Mouse (Mus musculus) neural tube, embryonic 14.5 days (tissue): ENCODE measurements at regions not wholly inside any gene's neighbourhood (a gene's known extent, or its start where the extent isn't known, plus 50 kb on each side); places are given as distances from the start of the nearest gene placed in this dataset.

Experiments used
- ATAC-seq: fragments of 200-750 bp; cut with Nextera tagmentation; 2 replicates; pipeline ENCODE4 v1.8.0; 2017; ENCODE audit warnings: low read depth, mild to moderate bottlenecking, moderate TSS enrichment, moderate library complexity
- H3K27ac ChIP-seq: fragments of 300-500 bp; sonication (generic); 2 replicates; pipeline ENCODE4 v1.5.1; 2014; ENCODE audit warnings: low read depth, mild to moderate bottlenecking, control low read depth, low read length, moderate library complexity, mixed read lengths
- H3K27me3 ChIP-seq: fragments of 300-500 bp; sonication (generic); 2 replicates; pipeline ENCODE4 v1.6.1; 2014; ENCODE audit warnings: low read length; ENCODE audit not compliant: control insufficient read depth, insufficient read depth
- H3K36me3 ChIP-seq: fragments of 300-500 bp; sonication (generic); 2 replicates; pipeline ENCODE4 v1.6.1; 2014; ENCODE audit warnings: low read length, mixed read lengths; ENCODE audit not compliant: control insufficient read depth, insufficient read depth
- H3K4me1 ChIP-seq: fragments of 300-500 bp; sonication (generic); 2 replicates; pipeline ENCODE4 v1.6.1; 2014; ENCODE audit warnings: low read length; ENCODE audit not compliant: control insufficient read depth, insufficient read depth
- H3K4me2 ChIP-seq: fragments of 300-500 bp; sonication (generic); 2 replicates; pipeline ENCODE4 v1.6.1; 2014; ENCODE audit warnings: mild to moderate bottlenecking, low read depth, low read length, control low read depth
- H3K4me3 ChIP-seq: fragments of 300-500 bp; sonication (generic); 2 replicates; pipeline ENCODE4 v1.5.1; 2014; ENCODE audit warnings: low read depth, low read length, control low read depth, mixed read lengths
- H3K9ac ChIP-seq: fragments of 300-500 bp; sonication (generic); replicated peaks from 2 replicates; pipeline ENCODE4 v1.6.1; 2014; ENCODE audit warnings: low read depth, mild to moderate bottlenecking, control low read depth, low read length, mixed read lengths
- H3K9me3 ChIP-seq: fragments of 300-500 bp; sonication (generic); 2 replicates; pipeline ENCODE4 v1.6.1; 2016; ENCODE audit warnings: low read length; ENCODE audit not compliant: control insufficient read depth
- WGBS: fragments of 180-500 bp; shearing (Covaris S2); extraction: QIAGEN DNeasy Blood & Tissue Kit; methylation state at CpG from one replicate; pipeline ENCODE4 v1.1.7; 2014; 5-methylcytosine and 5-hydroxymethylcytosine counted together

DNA sequence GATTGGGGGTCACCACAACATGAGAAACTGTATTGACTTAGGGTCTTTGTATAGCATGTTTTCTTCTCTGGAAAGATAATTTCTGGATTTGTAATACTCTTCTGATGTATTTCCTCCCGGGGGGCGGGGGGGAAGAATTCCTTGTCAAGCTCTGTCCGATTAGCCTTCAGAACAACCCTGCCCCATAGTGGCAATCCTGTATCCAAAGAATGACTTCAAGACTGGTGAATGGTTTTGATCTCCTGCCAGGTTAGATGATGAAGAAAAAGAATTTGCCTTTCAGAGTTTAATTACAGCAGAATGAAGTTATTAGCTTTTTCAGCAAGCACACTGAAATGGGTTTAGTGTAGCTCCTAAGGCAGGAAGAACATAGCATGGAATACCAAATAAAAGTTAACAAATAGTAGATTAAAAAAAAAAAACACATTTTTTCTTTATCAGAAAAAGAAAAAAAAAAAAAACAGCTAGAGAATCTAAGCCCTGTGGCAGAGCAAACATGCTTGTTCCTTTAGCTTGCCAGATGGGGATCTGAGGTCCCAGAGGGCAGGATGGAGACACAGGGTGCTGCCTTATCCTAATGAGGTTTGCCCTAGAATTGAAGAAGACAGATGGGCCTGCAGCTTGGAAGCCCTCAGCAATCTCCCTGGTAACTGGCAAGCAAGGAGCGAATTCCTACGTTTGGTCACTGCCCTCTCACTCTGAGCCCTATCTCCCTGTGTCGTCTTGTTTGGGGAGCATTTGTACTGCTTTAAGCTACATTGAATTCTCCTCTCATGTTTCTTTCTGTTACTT lies 280.9 kb upstream of the Gm9972 start:
- 71% methylated on average over 6 of the region's 6 CpGs for WGBS
- H3K4me1 ChIP-seq: no peaks in the 10 kb centered on the region
- H3K9me3 ChIP-seq: no peaks in the 10 kb centered on the region
- no peaks in the 10 kb centered on the region for H3K27me3 ChIP-seq
- H3K9ac ChIP-seq: no peak overlapping the region
- ATAC-seq: peak; percentile 51; the same call in 1 of the 2 replicates
- H3K4me2 ChIP-seq: no peak overlapping the region
- H3K27ac ChIP-seq: no peak overlapping the region
- H3K4me3 ChIP-seq: no peak overlapping the region
- H3K36me3 ChIP-seq: no peaks in the 10 kb centered on the region

DNA sequence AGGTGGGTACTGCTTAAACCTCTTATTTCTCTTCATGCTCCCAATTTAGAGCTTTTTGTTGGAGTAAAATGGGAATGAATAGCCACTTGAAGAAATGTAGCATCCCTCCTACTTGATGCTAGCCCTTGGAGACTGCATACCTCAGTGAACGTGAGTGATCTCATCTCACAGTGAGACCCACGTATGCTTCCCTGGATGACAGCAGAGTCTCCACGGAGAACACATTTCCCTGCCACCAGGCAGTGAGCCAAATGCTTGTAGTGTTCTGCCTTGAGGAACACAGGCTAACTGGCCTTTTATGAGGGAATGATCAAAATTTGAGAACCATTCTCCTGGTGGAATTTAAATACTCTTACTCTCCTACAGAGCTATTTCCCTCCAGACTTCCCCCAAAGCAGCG lies 280.1 kb upstream of the Gm9972 start:
- Histone ChIP-seq H3K9ac (no peak overlapping the region), H3K4me2 (no peak overlapping the region), H3K9me3 (no peaks in the 10 kb centered on the region), H3K27me3 (no peaks in the 10 kb centered on the region), H3K27ac (no peak overlapping the region), H3K4me1 (no peaks in the 10 kb centered on the region), H3K4me3 (no peak overlapping the region), H3K36me3 (no peaks in the 10 kb centered on the region)
- no peak for ATAC-seq
- 64% methylated on average over 4 of the region's 4 CpGs for WGBS

- H3K36me3 ChIP-seq: no peaks in the 10 kb centered on the region
- H3K27me3 ChIP-seq: no peaks in the 10 kb centered on the region
- H3K4me2 ChIP-seq: no peak overlapping the region
- ATAC-seq: no peak
- no peak overlapping the region for H3K4me3 ChIP-seq
- no peaks in the 10 kb centered on the region for H3K4me1 ChIP-seq
- H3K27ac ChIP-seq: no peak overlapping the region
- H3K9ac ChIP-seq: no peak overlapping the region
- no peaks in the 10 kb centered on the region for H3K9me3 ChIP-seq
Observed at GRCm38 (mm10) chr11:42765213-42765612, 270.3 kb upstream of the Gm9972 start.

GRCm38 (mm10) chr11:42775074-42775676 lies 260.4 kb upstream of the Gm9972 start:
- ATAC-seq: no peak
- 40% methylated on average over 4 of the region's 4 CpGs for WGBS
- no peak overlapping the region for H3K27ac ChIP-seq
- no peaks in the 10 kb centered on the region for H3K9me3 ChIP-seq
- no peaks in the 10 kb centered on the region for H3K36me3 ChIP-seq
- no peak overlapping the region for H3K4me3 ChIP-seq
- no peak overlapping the region for H3K9ac ChIP-seq
- no peaks in the 10 kb centered on the region for H3K4me1 ChIP-seq
- no peaks in the 10 kb centered on the region for H3K27me3 ChIP-seq
- no peak overlapping the region for H3K4me2 ChIP-seq

DNA sequence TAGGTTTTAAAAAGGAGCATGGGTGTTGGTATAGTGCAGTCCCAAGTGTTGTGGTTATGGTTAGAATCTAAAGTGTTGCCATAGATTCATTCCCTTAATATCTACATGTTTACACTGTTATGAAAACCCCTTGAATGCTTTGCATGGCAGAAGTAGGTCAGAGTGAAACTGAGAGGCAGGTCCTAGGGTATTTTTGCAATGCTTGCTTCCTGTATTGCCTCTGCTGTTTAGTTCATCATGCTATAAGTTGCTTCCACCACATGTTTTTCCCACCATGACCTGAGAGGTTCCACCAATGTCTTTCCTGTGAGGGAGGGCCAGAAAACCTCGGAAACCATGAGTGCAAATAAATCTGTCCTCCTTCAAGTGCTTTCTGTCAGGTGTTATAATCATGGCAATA lies 224.1 kb upstream of the Gm9972 start:
- 85% methylated on average over 1 of the region's 1 CpGs for WGBS
- Histone ChIP-seq H3K36me3 (no peaks in the 10 kb centered on the region), H3K4me3 (no peak overlapping the region), H3K4me1 (no peaks in the 10 kb centered on the region), H3K9ac (no peak overlapping the region), H3K27ac (no peak overlapping the region), H3K4me2 (no peak overlapping the region), H3K27me3 (no peaks in the 10 kb centered on the region), H3K9me3 (no peaks in the 10 kb centered on the region)
- ATAC-seq: no peak

DNA sequence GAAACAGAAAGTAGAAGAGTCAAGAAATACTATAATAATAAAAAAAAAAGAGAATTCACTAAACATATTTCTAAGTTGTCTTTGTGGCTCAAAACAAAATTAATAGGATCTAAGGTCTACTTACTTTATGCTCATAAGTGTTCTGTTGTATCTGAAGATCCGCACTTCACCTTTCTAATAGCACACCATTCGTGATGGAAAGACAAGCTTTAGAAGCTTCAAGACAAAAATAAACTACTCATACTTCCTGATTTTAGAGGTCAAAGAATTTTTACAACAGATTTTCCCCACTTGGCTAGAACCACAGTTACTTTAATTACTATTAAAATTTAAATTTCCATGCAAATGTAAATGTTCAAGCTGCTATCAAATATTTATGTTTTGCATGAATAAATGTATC lies 219.8 kb upstream of the Gm9972 start:
- no peak overlapping the region for H3K4me2 ChIP-seq
- WGBS: 94% methylated on average over 2 of the region's 2 CpGs
- no peaks in the 10 kb centered on the region for H3K4me1 ChIP-seq
- no peaks in the 10 kb centered on the region for H3K9me3 ChIP-seq
- no peak for ATAC-seq
- no peaks in the 10 kb centered on the region for H3K27me3 ChIP-seq
- H3K4me3 ChIP-seq: no peak overlapping the region
- no peaks in the 10 kb centered on the region for H3K36me3 ChIP-seq
- H3K9ac ChIP-seq: no peak overlapping the region
- H3K27ac ChIP-seq: no peak overlapping the region

- H3K9me3 ChIP-seq: no peaks in the 10 kb centered on the region
- no peaks in the 10 kb centered on the region for H3K36me3 ChIP-seq
- H3K27me3 ChIP-seq: no peaks in the 10 kb centered on the region
- no peak overlapping the region for H3K27ac ChIP-seq
- no peak overlapping the region for H3K9ac ChIP-seq
- no peak for ATAC-seq
- no peak overlapping the region for H3K4me2 ChIP-seq
- 61% methylated on average over 1 of the region's 1 CpGs for WGBS
- no peaks in the 10 kb centered on the region for H3K4me1 ChIP-seq
- H3K4me3 ChIP-seq: no peak overlapping the region
Observed at GRCm38 (mm10) chr11:42822835-42823234, 212.7 kb upstream of the Gm9972 start.

GRCm38 (mm10) chr11:42845795-42846194 lies 189.8 kb upstream of the Gm9972 start:
- no peaks in the 10 kb centered on the region for H3K27me3 ChIP-seq
- no peak overlapping the region for H3K4me3 ChIP-seq
- H3K27ac ChIP-seq: no peak overlapping the region
- 95% methylated on average over 1 of the region's 1 CpGs for WGBS
- no peak for ATAC-seq
- no peak overlapping the region for H3K9ac ChIP-seq
- no peaks in the 10 kb centered on the region for H3K9me3 ChIP-seq
- H3K36me3 ChIP-seq: no peaks in the 10 kb centered on the region
- H3K4me1 ChIP-seq: no peaks in the 10 kb centered on the region
- no peak overlapping the region for H3K4me2 ChIP-seq

DNA sequence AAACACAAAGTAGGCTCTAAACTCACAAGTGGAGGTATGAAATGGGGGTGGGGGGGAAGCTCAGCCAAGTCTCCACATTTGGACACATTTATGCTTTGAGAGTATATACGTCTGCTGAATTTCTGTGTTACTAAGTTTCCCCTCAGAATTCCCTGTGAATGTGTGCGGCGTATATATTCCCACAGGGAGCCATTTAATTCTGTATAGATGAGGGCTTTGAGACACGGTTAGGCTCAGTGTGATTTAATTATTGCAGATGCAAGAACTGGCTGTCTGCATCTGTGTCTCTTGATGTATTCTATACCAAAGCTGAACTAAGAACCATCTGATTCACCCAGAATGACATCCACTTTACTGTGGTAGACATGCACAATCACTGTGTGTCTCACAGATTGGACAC lies 181.1 kb upstream of the Gm9972 start:
- H3K27ac ChIP-seq: no peak overlapping the region
- no peaks in the 10 kb centered on the region for H3K27me3 ChIP-seq
- no peaks in the 10 kb centered on the region for H3K9me3 ChIP-seq
- no peak overlapping the region for H3K4me2 ChIP-seq
- no peaks in the 10 kb centered on the region for H3K4me1 ChIP-seq
- H3K9ac ChIP-seq: no peak overlapping the region
- ATAC-seq: peak; percentile 46
- WGBS: 37% methylated on average over 4 of the region's 4 CpGs
- H3K36me3 ChIP-seq: no peaks in the 10 kb centered on the region
- no peak overlapping the region for H3K4me3 ChIP-seq
